Mouse (Mus musculus) G1E (cell line): ENCODE data around the gene Agap1.

ENCODE experiments used
- CTCF ChIP-seq: IDR thresholded peaks from 2 replicates; pipeline ENCODE4 v1.5.1; 2012; ENCODE audit warnings: low read depth, low read length, inconsistent platforms, mixed read lengths
- GATA1 ChIP-seq: IDR thresholded peaks from 2 replicates; pipeline ENCODE4 v1.6.1; 2012; ENCODE audit warnings: borderline replicate concordance, low read length, inconsistent platforms, mixed read lengths

DNA sequence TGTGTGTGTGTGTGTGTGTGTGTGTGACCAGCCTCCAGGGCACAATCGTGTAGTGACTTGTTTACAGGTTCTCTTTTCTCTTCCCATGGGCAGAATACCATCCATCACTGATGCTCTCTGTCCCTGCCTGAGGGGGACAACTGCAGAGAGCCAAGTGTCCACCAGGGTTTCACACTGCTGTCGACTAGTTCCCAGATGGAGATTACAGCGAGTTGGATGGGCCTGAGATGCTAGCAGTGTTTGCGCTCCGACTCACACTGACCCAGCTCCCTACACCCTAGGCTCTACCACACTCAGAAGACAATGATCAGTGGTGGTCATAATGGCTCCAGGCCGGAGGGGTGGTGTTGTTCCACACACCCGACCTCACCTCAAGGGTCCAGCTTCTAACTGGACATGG is 101.4 kb downstream of the Agap1 start:
- TF ChIP-seq CTCF, result no peak
- TF ChIP-seq GATA1, result no peak
